Mouse (Mus musculus) heart, adult 18-20 months (tissue): ENCODE measurements around the gene 4930449I24Rik. TPM values are rescaled to one million over a fixed set of nuclear protein-coding genes. Genes with fewer than 3 reads are reported as not detected.
"Not testable (repeated sequence)": the region's sequence is repeated elsewhere in the genome, so short reads cannot be mapped to it uniquely, and the experiment has no call there.

ENCODE experiments used
- DNase-seq, 2 experiments: peaks; one replicate each; pipeline ENCODE4 v3.0.0; 2021 to 2022; ENCODE audit warnings: mixed read lengths in 1 of 2
- long read RNA-seq, 2 experiments: library from polyadenylated mRNA; stranded (forward); transcript quantifications; one replicate each; pipeline ENCODE4 v2.0.0; 2021
- total RNA-seq, 2 experiments: library from RNA; stranded (reverse); gene quantifications; 2 replicates each; pipeline ENCODE4 v1.2.3; 2021

4930449I24Rik gene
- not detected for total RNA-seq
- long read RNA-seq, experiment 1 = 0 reads
- long read RNA-seq, experiment 2 = 0 reads

- DNase-seq = not testable (repeated sequence)
Observed at GRCm38 (mm10) chr5:146502099-146502498, at the start of gene 4930449I24Rik. Gene 4930449I24Rik (plus strand): TSS chr5:146502399.

- DNase-seq = no peak
Observed at GRCm38 (mm10) chr5:146453556-146453955, 48.6 kb upstream of the 4930449I24Rik start.

GRCm38 (mm10) chr5:146461612-146462011 is 40.6 kb upstream of the 4930449I24Rik start:
- peak in 1 of 2 experiments; percentile 4 for DNase-seq

GRCm38 (mm10) chr5:146466663-146467062 is 35.5 kb upstream of the 4930449I24Rik start:
- no peak for DNase-seq

DNA sequence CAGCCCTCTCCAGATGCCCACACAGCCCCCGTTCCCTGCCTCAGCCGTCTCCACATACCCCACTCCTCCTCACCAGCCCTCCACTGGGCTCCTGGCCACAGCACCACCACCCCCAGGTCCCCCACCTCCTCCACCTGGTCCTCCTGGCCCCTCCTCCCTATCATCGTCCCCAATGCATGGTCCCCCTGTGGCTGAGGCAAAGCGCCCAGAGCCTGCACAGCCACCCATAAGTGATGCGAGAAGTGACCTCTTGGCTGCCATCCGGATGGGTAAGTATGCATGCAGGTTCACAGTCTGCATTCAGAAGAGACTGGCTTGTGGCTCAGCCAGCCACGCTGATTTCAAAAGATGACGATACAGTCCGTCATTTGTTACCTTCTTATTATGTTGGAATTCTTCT is 33.9 kb upstream of the 4930449I24Rik start:
- DNase-seq = no peak

DNA sequence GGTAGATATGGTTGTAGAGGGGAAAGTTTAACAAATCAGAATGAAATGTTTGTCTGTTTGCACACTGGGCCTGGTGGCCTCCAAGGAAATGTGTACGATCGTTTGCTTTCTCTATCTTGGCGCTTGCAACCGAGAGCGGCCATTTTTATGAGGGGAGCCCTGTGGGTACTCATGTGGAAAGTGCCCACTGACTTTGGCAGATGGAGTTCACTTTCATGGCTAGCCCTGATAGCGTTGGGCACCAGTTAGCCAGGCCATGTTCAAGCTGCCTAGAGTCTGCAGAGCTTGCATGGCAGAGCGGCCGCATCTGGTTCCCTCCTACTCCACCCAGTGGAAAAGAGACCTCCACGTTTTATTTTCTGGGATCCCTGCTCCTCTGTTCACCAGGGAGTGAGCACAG is 31.4 kb upstream of the 4930449I24Rik start:
- DNase-seq = no peak

- no peak for DNase-seq
Observed at GRCm38 (mm10) chr5:146471311-146471710, 30.9 kb upstream of the 4930449I24Rik start.

DNA sequence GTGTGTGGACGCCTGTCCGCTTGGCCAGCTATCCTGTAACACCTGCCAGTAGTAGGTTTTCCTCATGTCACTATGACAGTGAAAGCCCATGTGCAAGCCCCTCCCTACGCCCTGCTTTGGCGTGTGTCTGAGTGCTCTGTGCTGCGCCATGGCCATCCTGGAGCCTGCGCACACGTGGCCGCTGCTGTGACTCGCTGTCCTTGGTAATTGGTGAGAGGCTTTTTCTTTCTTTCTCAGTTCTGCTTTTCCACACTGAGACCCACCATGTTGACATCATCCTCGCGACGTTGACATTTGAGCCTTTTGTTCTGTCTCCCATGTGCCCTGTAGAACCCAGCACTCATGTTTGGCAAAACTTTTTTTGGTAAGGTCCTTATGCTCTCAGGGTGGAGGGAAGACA is 30.4 kb upstream of the 4930449I24Rik start:
- no peak for DNase-seq

GRCm38 (mm10) chr5:146479564-146479963 is 22.6 kb upstream of the 4930449I24Rik start:
- DNase-seq = peak; percentile 17 to 33

- not testable (repeated sequence) for DNase-seq
Observed at GRCm38 (mm10) chr5:146481665-146482064, 20.5 kb upstream of the 4930449I24Rik start, which contains the start of gene Gm6408. Gene Gm6408 (plus strand): TSS chr5:146481965.

- peak in 1 of 2 experiments; percentile 28 for DNase-seq
Observed at GRCm38 (mm10) chr5:146488959-146489358, 13.2 kb upstream of the 4930449I24Rik start.

GRCm38 (mm10) chr5:146491063-146491462 is 11.1 kb upstream of the 4930449I24Rik start, which contains the start of gene Gm6370:
Gene Gm6370 (plus strand): TSS chr5:146491363.
- not testable (repeated sequence) for DNase-seq

DNA sequence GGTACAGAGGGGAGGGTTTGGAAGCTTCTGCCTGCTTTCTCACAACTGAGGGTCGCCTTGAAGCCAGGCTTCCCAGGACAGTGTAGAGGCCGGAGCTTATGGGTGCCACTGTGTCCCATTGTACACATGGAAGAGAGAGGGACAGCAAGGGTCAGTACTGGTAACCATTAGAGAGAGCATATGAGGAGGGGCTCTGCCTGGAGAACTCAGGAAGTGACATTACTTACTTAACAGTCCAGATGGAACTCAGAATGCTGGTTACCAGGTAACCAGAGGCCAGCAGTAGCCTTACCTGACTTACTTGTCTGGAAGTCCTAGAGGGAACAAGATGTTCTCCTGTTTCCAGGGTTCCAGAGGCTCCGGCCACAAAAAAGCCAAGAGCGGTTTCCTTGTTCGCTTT is 11.6 kb downstream of the 4930449I24Rik start, which contains the start of gene Gm3402:
TSS of gene Gm3402 (plus strand) at position 301 of the 400 bp plus-strand sequence.
- DNase-seq = not testable (repeated sequence)

DNA sequence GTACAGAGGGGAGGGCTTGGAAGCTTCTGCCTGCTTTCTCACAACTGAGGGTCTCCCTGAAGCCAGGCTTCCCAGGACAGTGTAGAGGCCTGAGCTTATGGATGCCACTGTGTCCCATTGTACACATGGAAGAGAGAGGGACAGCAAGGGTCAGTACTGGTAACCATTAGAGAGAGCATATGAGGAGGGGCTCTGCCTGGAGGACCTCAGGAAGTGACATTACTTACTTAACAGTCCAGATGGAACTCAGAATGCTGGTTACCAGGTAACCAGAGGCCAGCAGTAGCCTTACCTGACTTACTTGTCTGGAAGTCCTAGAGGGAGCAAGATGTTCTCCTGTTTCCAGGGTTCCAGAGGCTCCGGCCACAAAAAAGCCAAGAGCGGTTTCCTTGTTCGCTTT is 23.3 kb downstream of the 4930449I24Rik start, which contains the start of gene Gm3404:
TSS of gene Gm3404 (plus strand) at position 301 of the 400 bp plus-strand sequence.
- DNase-seq = not testable (repeated sequence)

DNA sequence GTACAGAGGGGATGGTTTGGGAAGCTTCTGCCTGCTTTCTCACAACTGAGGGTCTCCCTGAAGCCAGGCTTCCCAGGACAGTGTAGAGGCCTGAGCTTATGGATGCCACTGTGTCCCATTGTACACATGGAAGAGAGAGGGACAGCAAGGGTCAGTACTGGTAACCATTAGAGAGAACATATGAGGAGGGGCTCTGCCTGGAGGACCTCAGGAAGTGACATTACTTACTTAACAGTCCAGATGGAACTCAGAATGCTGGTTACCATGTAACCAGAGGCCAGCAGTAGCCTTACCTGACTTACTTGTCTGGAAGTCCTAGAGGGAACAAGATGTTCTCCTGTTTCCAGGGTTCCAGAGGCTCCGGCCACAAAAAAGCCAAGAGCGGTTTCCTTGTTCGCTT is 35.1 kb downstream of the 4930449I24Rik start, which contains the start of gene Gm3409:
TSS of gene Gm3409 (plus strand) at position 301 of the 400 bp plus-strand sequence.
- not testable (repeated sequence) for DNase-seq

Other genes starting within 250 kb of the 4930449I24Rik start
- gene Wasf3, start 117.4 kb upstream of the 4930449I24Rik start, total RNA-seq = under 1 TPM; 0.40 to 0.49 TPM
- not detected for gene Gm6408, start 20.4 kb upstream of the 4930449I24Rik start, total RNA-seq
- not detected for gene Gm6370, start 11.0 kb upstream of the 4930449I24Rik start, total RNA-seq
- gene Gm3402, start 11.7 kb downstream of the 4930449I24Rik start, total RNA-seq = not detected
- not detected for gene Gm3404, start 23.4 kb downstream of the 4930449I24Rik start, total RNA-seq
- not detected for gene Gm3409, start 35.2 kb downstream of the 4930449I24Rik start, total RNA-seq
- gene Gm3415, start 53.7 kb downstream of the 4930449I24Rik start, total RNA-seq = not detected
- under 1 TPM in 1 of 2 experiments, not detected in 1; 0.30 TPM for gene Gpr12, start 82.8 kb downstream of the 4930449I24Rik start, total RNA-seq